Mouse (Mus musculus) MEL (cell line): ENCODE results near the gene Dlx6. TPM values are rescaled to one million over a fixed set of nuclear protein-coding genes. Genes with fewer than 3 reads are reported as not detected.

Experiments
- DNase-seq: peaks from one replicate; pipeline ENCODE4 v3.0.0; 2011; ENCODE audit warnings: low read depth, low spot score
- H3K27ac ChIP-seq: 2 replicates; pipeline ENCODE4 v1.5.1; 2012; ENCODE audit warnings: low read depth, mild to moderate bottlenecking, control low read depth, low read length, moderate library complexity; ENCODE audit not compliant: control insufficient read depth
- H3K27me3 ChIP-seq, 2 experiments: fragments of 150-350 bp in 1 of 2; sonication (generic) in 1 of 2; 2 replicates each; pipeline ENCODE4 v1.6.1; 2012; ENCODE audit warnings: low read length in 2 of 2, mild to moderate bottlenecking in 2 of 2, improper control_type of control experiment in 1 of 2, moderate library complexity in 1 of 2; ENCODE audit not compliant: insufficient read depth in 2 of 2, control insufficient read depth in 1 of 2
- H3K36me3 ChIP-seq, 2 experiments: 2 replicates each; pipeline ENCODE4 v1.6.1; 2012 to 2014; ENCODE audit warnings: low read length in 2 of 2, improper control_type of control experiment in 1 of 2, inconsistent platforms in 1 of 2, mild to moderate bottlenecking in 1 of 2; ENCODE audit not compliant: insufficient read depth in 2 of 2, control insufficient read depth in 1 of 2
- H3K4me1 ChIP-seq, 2 experiments: fragments of 150-350 bp in 1 of 2; sonication (generic) in 1 of 2; 2 replicates each; pipeline ENCODE4 v1.6.1; 2012; ENCODE audit warnings: low read length in 2 of 2, improper control_type of control experiment in 1 of 2, mild to moderate bottlenecking in 1 of 2; ENCODE audit not compliant: insufficient read depth in 2 of 2, control insufficient read depth in 1 of 2
- H3K4me3 ChIP-seq, 2 experiments: fragments of 150-350 bp in 1 of 2; sonication (generic) in 1 of 2; 2 replicates each; pipeline ENCODE4 v1.5.1; 2012; ENCODE audit warnings: low read depth in 2 of 2, low read length in 2 of 2, mild to moderate bottlenecking in 2 of 2, moderate library complexity in 2 of 2, control low read depth in 1 of 2, improper control_type of control experiment in 1 of 2; ENCODE audit not compliant: control insufficient read depth in 1 of 2, insufficient read depth in 1 of 2
- H3K79me2 ChIP-seq: 2 replicates; pipeline ENCODE4 v1.6.1; 2012; ENCODE audit warnings: mild to moderate bottlenecking, low read length, moderate library complexity; ENCODE audit not compliant: control insufficient read depth, poor library complexity, insufficient read depth
- H3K9ac ChIP-seq: 2 replicates; pipeline ENCODE4 v1.6.1; 2012; ENCODE audit warnings: low read depth, mild to moderate bottlenecking, control low read depth, low read length, moderate library complexity; ENCODE audit not compliant: control insufficient read depth, poor library complexity, severe bottlenecking
- H3K9me3 ChIP-seq: fragments of 150-350 bp; sonication (generic); replicated peaks from 2 replicates; pipeline ENCODE4 v1.6.1; 2012; ENCODE audit warnings: mild to moderate bottlenecking, low read length, improper control_type of control experiment, moderate library complexity; ENCODE audit not compliant: insufficient read depth
- CHD1 ChIP-seq: IDR thresholded peaks from 2 replicates; pipeline ENCODE4 v1.6.1; 2012; ENCODE audit warnings: low read depth, mild to moderate bottlenecking, inconsistent platforms, low read length, improper control_type of control experiment
- CTCF ChIP-seq, 3 experiments: IDR thresholded peaks in 2 of 3; conservative IDR thresholded peaks in 1 of 3; 2 replicates each; pipeline ENCODE4 v1.5.1; 2011 to 2012; ENCODE audit warnings: low read length in 3 of 3, low read depth in 2 of 3, mild to moderate bottlenecking in 2 of 3, improper control_type of control experiment in 1 of 3, inconsistent platforms in 1 of 3, mixed read lengths in 1 of 3, moderate library complexity in 1 of 3; ENCODE audit not compliant: control insufficient read depth in 1 of 3, insufficient read depth in 1 of 3, poor library complexity in 1 of 3, severe bottlenecking in 1 of 3
- HCFC1 ChIP-seq: IDR thresholded peaks from 2 replicates; pipeline ENCODE4 v1.6.1; 2012; ENCODE audit warnings: low read depth, mild to moderate bottlenecking, inconsistent platforms, low read length, improper control_type of control experiment, moderate library complexity
- MAX ChIP-seq: IDR thresholded peaks from 2 replicates; pipeline ENCODE4 v1.6.1; 2011; ENCODE audit warnings: low read length, improper control_type of control experiment
- MEF2A ChIP-seq: IDR thresholded peaks from 2 replicates; pipeline ENCODE4 v1.6.1; 2014; ENCODE audit warnings: low read depth, mild to moderate bottlenecking, inconsistent platforms, low read length, improper control_type of control experiment; ENCODE audit not compliant: poor library complexity, insufficient replicate concordance, severe bottlenecking; ENCODE audit errors: extremely low read depth
- MYC ChIP-seq: IDR thresholded peaks from 2 replicates; pipeline ENCODE4 v1.6.1; 2011; ENCODE audit warnings: low read depth, mild to moderate bottlenecking, low read length, improper control_type of control experiment, moderate library complexity
- POLR2AphosphoS2 ChIP-seq: IDR thresholded peaks from 2 replicates; pipeline ENCODE4 v1.6.1; 2011; ENCODE audit warnings: low read length, improper control_type of control experiment
- RAD21 ChIP-seq: IDR thresholded peaks from 2 replicates; pipeline ENCODE4 v1.6.1; 2011; ENCODE audit warnings: mild to moderate bottlenecking, low read depth, low read length, improper control_type of control experiment
- RCOR1 ChIP-seq: IDR thresholded peaks from 2 replicates; pipeline ENCODE4 v1.6.1; 2012; ENCODE audit warnings: low read depth, mild to moderate bottlenecking, inconsistent platforms, low read length, improper control_type of control experiment
- SIN3A ChIP-seq: IDR thresholded peaks from 2 replicates; pipeline ENCODE4 v1.6.1; 2012; ENCODE audit warnings: low read length, improper control_type of control experiment, inconsistent platforms
- SMC3 ChIP-seq: IDR thresholded peaks from 2 replicates; pipeline ENCODE4 v1.6.1; 2011; ENCODE audit warnings: low read depth, low read length, improper control_type of control experiment
- TAL1 ChIP-seq: IDR thresholded peaks from 2 replicates; pipeline ENCODE4 v1.6.1; 2012; ENCODE audit warnings: mild to moderate bottlenecking, inconsistent platforms, low read length, moderate library complexity, mixed read lengths
- UBTF ChIP-seq: IDR thresholded peaks from 2 replicates; pipeline ENCODE4 v1.6.1; 2012; ENCODE audit warnings: low read depth, mild to moderate bottlenecking, inconsistent platforms, low read length, improper control_type of control experiment, moderate library complexity, borderline replicate concordance; ENCODE audit not compliant: insufficient read depth
- USF2 ChIP-seq, 2 experiments: IDR thresholded peaks; 2 replicates each; pipeline ENCODE4 v1.6.1; 2011 to 2012; ENCODE audit warnings: improper control_type of control experiment in 2 of 2, low read length in 2 of 2, borderline replicate concordance in 1 of 2, inconsistent platforms in 1 of 2, low read depth in 1 of 2, mild to moderate bottlenecking in 1 of 2; ENCODE audit not compliant: insufficient read depth in 1 of 2
- ZKSCAN1 ChIP-seq: IDR thresholded peaks from 2 replicates; pipeline ENCODE4 v1.6.1; 2012; ENCODE audit warnings: low read depth, mild to moderate bottlenecking, inconsistent platforms, low read length, improper control_type of control experiment, moderate library complexity
- ZMIZ1 ChIP-seq: IDR thresholded peaks from 2 replicates; pipeline ENCODE4 v1.6.1; 2012; ENCODE audit warnings: low read depth, mild to moderate bottlenecking, inconsistent platforms, low read length, improper control_type of control experiment, moderate library complexity
- ZNF384 ChIP-seq: IDR thresholded peaks from 2 replicates; pipeline ENCODE4 v1.6.1; 2012; ENCODE audit warnings: low read depth, mild to moderate bottlenecking, inconsistent platforms, low read length, improper control_type of control experiment
- polyA plus RNA-seq, 2 experiments: library from polyadenylated mRNA; stranded (reverse) in 1 of 2; unstranded in 1 of 2; fragments of >175 nt in 1 of 2; fragments of >200 nt in 1 of 2; gene quantifications; 2 replicates each; pipeline versions ENCODE4 v1.2.1 to v1.2.4; 2012; ENCODE audit warnings: low replicate concordance in 2 of 2, low read depth in 1 of 2; ENCODE audit not compliant: insufficient read length in 2 of 2, insufficient read depth in 1 of 2, missing spikeins in 1 of 2
- total RNA-seq: library from RNA; depleted of rRNA; stranded (reverse); fragments of 300-350 nt; gene quantifications from 2 replicates; pipeline ENCODE4 v1.2.3, GENCODE M21; 2012

The Dlx6 gene
- total and polyA plus RNA-seq, 3 experiments: not detected

DNA sequence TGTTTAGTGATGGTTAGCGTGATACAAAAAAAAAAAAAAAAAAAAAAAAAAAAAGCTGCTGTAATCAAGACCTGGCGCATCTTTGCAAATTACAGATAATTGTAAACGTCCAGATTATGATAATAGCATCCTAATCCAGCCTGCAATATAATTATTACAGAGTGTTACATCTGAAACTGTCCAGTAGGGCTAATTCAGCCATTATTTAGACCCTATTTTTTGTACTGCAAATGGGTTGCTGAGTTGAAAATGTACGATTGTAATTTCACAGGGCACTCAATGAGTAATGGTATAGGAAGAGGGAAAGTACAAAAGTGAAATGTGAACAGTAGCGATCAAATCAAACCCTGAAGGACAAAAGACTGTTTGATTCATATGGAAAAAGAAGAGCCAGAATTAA lies 8.6 kb downstream of the Dlx6 start:
- no peak overlapping the region for H3K27ac ChIP-seq
- no peak for DNase-seq
- no peak for TF ChIP-seq ZKSCAN1
- no peak for TF ChIP-seq UBTF
- TF ChIP-seq, all 39 proteins: peak for 0
- H3K79me2 ChIP-seq: no peaks in the 10 kb centered on the region
- no peaks in the 10 kb centered on the region for H3K27me3 ChIP-seq
- no peaks in the 10 kb centered on the region for H3K9me3 ChIP-seq
- no peaks in the 10 kb centered on the region for H3K36me3 ChIP-seq
- no peak overlapping the region for H3K4me3 ChIP-seq
- no peak overlapping the region for H3K9ac ChIP-seq
- H3K4me1 ChIP-seq: no peaks in the 10 kb centered on the region

DNA sequence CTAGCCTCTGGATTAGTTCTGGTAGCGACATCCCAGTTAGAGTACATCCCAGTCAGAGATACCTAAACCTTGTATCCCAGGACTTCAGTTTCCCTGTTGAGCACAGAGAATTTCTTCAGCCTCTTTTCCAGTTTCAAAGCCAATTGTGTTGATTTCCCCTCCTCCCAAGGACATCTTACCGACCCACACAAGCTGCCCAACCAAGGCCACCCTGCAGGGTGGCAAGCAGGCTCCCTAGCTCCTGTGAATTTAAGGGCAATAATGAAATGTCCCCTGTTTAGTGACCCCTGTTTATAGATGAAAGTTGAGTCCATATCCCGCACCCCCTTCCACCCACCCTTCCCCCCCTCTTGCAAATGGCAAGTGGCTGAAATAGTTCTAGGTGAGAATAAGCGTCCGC lies 9.7 kb downstream of the Dlx6 start:
- Histone ChIP-seq H3K27me3 (no peaks in the 10 kb centered on the region), H3K4me1 (no peaks in the 10 kb centered on the region), H3K9ac (no peak overlapping the region), H3K27ac (no peak overlapping the region), H3K4me3 (no peak overlapping the region), H3K9me3 (no peaks in the 10 kb centered on the region), H3K36me3 (no peaks in the 10 kb centered on the region), H3K79me2 (no peaks in the 10 kb centered on the region)
- TF ChIP-seq RCOR1 (no peak), SIN3A (no peak), ZKSCAN1 (no peak)
- DNase-seq: no peak

DNA sequence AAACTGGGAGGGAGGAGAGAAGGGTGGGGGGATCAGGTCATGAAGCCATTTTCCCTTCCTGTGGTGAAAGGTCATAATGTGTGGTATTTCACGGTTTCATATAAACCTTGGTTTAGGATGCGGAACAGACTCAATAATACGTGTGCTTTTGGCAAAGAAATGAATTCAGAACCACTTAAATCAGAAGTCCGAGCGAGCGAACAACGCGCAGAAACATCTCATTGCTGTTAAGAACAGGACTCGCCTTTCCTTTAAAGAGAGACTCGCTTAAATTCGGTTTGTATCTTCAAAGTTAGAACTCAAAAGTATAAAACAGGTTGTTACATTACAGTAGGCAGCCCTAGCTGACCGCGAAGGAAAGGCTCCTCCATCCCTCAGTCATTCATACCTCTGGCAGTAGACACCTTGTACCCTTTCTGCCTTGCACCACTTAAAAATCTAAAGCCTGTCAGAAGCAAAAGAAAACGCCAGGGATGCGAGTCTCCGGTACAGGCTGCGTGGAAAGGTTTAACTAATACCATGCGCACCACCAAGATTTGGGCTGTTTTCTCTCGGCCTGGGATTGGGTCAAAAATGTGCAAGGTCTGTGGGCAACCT lies 10.4 kb downstream of the Dlx6 start:
- DNase-seq: no peak

More for the DNA sequence above, 10.4 kb downstream of the Dlx6 start:
- no peak for TF ChIP-seq SMC3
- no peak for TF ChIP-seq CTCF (IDR thresholded peaks at IDR 0.05 in 2 of 3, conservative IDR thresholded peaks at IDR 0.05 in 1 of 3; ENCODE audit: control insufficient read depth in 1 of 3, insufficient read depth in 1 of 3, low read depth in 2 of 3, low read length in 3 of 3, poor library complexity in 1 of 3, severe bottlenecking in 1 of 3)
- TF ChIP-seq MAX: no peak
- TF ChIP-seq RAD21: no peak
- no peak for TF ChIP-seq RCOR1
- TF ChIP-seq MYC: no peak
- TF ChIP-seq ZMIZ1: no peak
- TF ChIP-seq TAL1: no peak
- no peak for TF ChIP-seq CHD1
- TF ChIP-seq USF2 (IDR thresholded peaks at IDR 0.05; ENCODE audit: borderline replicate concordance in 1 of 2, insufficient read depth in 1 of 2, low read depth in 1 of 2, low read length in 2 of 2): no peak
- no peak for TF ChIP-seq ZNF384
- no peak for TF ChIP-seq HCFC1
- TF ChIP-seq SIN3A: no peak
- no peak for TF ChIP-seq POLR2AphosphoS2
- TF ChIP-seq MEF2A: no peak
- Histone ChIP-seq H3K36me3 (no peaks in the 10 kb centered on the region), H3K27ac (no peak overlapping the region), H3K27me3 (no peaks in the 10 kb centered on the region), H3K9me3 (no peaks in the 10 kb centered on the region), H3K4me3 (no peak overlapping the region), H3K4me1 (no peaks in the 10 kb centered on the region), H3K79me2 (no peaks in the 10 kb centered on the region), H3K9ac (no peak overlapping the region)
